Mouse (Mus musculus) small intestine, adult 2 months (tissue): ENCODE measurements at regions not wholly inside any gene's neighbourhood (a gene's known extent, or its start where the extent isn't known, plus 50 kb on each side); places are given as distances from the start of the nearest gene placed in this dataset.

Experiments used
- CTCF ChIP-seq: fragments of 200-500 bp; IDR thresholded peaks from 2 replicates; pipeline ENCODE4 v1.5.1; 2012; ENCODE audit warnings: low read depth, mild to moderate bottlenecking, control low read depth, inconsistent platforms, low read length, moderate library complexity, mixed read lengths; ENCODE audit not compliant: insufficient replicate concordance, insufficient read length; ENCODE audit errors: extremely low read depth
- POLR2A ChIP-seq: fragments of 200-500 bp; IDR thresholded peaks from 2 replicates; pipeline ENCODE4 v1.6.1; 2012; ENCODE audit warnings: low read depth, mild to moderate bottlenecking, control low read depth, inconsistent platforms, low read length, moderate library complexity

DNA sequence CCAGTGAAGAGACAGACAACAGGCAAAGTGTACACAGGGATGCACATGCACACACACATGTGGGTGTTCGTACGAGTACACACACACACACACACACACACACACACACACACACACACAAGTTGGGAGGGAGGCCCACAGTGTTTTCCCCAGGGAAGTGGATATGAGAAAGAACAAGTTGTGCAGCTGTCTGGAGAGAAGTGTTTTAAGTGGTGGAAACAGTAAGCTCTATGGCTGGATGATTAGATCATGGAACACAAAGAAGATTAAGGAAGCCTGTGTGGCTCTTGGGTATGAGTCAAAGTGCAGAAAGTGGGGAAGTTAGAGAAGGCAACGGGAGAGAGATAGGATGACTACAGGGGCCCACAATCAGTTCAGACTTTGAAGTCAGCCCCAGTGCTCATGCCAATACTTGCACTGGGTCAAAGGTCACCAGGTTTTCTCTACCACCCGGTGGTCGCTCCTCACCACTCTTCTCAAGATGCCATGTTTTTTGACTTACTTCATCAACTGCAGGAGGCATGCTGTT lies 85.1 kb upstream of the Bmper start:
- TF ChIP-seq CTCF (no peak), POLR2A (no peak)
